Mouse (Mus musculus) brain, embryonic 18.5 days (tissue): ENCODE results near the gene Aldh4a1.

Experiments used
- DNase-seq: peaks from one replicate; pipeline ENCODE4 v3.0.0-alpha.2; 2012; ENCODE audit warnings: low read depth, low spot score

The Aldh4a1 gene

DNA sequence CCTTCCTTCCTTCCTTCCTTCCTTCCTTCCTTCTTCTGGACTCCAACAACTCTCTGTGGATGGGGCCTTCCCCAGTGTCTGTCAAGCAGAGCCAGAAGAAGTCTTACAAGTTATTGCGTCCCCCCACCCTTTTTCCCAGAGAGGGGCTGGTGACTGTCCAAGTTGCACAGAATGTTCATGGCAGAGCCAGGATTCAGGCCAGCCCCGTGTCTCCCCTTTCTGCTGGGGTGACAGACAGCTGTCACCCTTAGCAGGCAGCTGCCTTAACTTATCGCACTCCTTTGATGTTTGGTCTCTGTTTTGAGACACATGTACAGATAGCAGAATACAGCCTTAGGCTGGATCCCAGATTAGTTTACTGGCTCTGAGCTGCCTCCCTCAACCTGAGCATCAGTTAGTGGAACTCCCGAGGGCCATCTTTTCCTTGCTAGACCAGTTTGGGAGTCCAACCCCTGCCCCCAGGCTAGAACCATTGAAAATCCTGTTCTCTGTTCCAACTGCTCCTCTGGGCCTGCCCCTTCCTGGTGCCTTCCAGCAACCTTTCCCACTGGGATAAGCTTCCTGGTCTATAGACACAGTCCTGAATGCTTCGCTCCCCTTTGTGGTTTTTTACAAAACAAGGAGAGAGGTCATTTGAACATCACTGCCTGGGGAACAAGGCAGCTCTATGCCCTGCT is 33.2 kb upstream of the Aldh4a1 start:
- no peak for DNase-seq

- DNase-seq: no peak
Observed at GRCm38 (mm10) chr4:139590446-139590845, 32.2 kb upstream of the Aldh4a1 start.

GRCm38 (mm10) chr4:139592895-139593294 is 29.8 kb upstream of the Aldh4a1 start:
- no peak for DNase-seq

- no peak for DNase-seq
Observed at GRCm38 (mm10) chr4:139593383-139593782, 29.3 kb upstream of the Aldh4a1 start.

GRCm38 (mm10) chr4:139594062-139594461 is 28.6 kb upstream of the Aldh4a1 start:
- no peak for DNase-seq

DNA sequence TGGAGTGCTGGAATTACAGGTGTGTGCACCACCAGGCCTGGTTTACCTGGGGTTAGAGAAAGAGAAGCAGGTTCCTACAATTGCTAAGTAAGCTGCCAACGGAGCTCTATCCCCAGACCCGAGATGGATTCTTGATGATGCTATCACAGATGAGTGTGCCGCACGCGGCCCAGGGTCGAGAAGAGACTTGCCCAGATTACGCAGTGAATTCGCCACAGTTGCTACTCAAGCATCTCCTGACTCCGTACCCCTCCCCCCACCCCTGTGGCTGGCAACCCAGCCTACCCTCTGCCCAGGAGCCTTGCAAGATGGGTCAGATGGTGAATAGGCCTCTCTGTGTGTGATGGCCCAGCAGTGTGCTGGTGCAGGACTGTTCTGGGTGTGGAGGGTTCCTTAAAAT is 26.0 kb upstream of the Aldh4a1 start:
- DNase-seq: no peak

DNA sequence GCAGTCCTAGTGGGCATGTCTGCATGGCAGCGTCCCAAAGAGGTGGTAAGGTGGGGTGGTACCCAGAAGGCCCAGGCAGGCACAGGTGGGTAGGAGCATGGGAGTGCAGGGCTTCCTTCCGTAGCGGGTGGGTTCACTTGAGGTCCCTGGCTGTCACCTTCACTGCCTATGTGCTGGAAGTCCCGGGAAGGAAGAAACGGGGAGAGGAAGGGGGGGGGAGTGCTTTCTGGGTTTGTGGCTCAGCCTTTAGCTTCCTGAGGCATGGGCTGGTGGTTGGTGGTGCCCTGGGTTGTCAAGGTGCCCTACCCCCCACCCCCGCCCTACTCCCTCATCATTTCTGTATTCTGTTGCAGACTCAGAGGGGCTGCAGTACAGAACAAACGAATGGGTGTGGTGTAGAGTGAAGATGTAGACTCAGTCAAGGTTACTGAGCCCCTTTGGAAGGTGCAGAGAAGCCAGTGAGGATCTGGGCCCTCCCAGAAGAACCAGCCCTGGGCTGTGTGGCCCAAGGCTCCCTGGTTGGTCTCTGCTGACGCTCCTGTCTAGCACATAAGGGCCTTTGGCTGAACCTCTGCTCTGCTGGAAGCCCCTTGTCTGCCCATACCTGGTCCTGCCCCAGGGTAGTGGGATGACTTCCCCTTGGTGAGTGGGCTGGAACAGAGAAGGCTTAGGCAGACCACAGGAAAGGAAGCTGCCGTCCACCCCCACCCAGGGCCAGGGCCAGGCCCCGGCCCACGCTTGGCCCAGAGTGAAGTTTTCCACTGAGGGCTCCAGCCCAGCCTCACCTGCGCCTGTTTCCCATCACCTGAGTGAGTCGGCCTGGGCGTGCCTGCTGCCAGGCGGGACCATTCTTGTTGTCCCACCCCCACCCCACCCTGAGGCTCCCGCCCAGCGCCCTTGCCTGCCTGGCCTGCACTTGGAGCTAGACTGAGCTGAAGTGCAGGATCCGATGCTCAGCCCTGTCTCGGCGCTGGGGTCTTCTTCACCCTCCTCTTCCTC is 25.1 kb upstream of the Aldh4a1 start:
- no peak for DNase-seq

GRCm38 (mm10) chr4:139598356-139598755 is 24.3 kb upstream of the Aldh4a1 start:
- DNase-seq: no peak

- DNase-seq: no peak
Observed at GRCm38 (mm10) chr4:139598950-139599518, 23.6 kb upstream of the Aldh4a1 start.

- DNase-seq: no peak
Observed at GRCm38 (mm10) chr4:139601519-139602356, 20.9 kb upstream of the Aldh4a1 start.

DNA sequence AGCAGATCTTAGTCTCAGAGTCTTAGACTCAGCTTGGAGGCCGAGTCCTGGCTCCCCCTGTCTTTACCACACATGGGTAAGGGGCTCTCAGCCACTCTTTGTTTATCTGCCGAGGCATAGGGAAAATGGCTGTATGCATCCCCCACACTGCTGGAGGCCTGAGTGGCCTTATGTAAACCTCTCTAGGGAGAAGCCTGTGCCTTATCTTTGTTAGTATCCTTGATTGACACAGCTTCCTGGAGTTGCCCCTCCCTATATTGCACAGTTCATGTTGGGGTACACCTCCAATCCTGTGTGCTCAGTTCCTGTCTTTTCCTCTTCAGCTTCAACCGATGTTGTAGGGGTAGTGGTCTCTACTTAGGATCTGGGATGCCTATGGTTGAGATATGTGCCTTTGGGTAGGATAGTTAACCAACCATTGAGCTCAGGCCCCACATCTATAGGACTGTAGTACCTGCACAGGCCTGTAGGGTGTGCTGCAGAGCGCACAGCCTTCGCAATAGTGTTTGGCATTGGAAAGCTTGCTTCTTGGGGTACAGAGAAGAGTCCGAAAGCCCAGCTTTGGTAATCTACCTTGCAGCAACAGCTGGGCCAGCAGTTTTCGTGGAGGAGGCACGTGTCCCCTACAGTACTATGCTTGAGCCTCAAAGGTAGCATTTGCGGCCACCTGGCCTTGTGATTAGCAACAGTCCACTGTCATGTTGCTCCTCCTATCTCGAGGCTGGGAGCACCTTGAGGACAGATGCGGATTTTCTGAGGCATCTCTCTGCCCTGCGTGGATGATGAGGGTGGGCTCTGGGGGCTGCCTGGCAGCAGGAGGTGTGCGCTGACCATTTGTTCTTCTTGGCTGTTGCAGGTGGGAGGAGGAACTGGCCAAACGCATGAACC is 20.1 kb upstream of the Aldh4a1 start, which contains the start of gene Gm21969:
Gene Gm21969, plus strand, starts transcription at position 830 of the 888 bp plus-strand sequence.
- no peak for DNase-seq

- no peak for DNase-seq
Observed at GRCm38 (mm10) chr4:139605216-139605615, 17.4 kb upstream of the Aldh4a1 start.

DNA sequence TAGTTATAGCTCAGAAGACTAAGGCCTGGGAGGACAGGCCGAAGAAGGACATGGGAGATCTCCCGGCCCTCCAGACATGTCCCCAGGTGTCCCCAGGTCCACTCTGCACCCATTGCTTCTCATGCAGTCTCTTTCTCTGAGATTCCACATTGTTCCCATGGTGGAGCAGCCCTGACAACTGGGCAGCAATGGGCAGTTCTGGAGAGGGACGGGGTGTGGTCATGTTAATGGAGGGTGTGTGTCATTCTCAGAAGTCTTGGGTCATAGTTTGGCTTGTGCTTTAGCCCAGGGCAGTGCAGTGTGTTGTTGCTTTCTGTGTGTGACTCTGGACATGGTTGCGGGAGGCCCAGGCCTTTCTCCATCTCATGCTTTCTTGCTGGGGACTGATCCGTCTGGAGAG is 15.9 kb upstream of the Aldh4a1 start:
- no peak for DNase-seq

GRCm38 (mm10) chr4:139608975-139609374 is 13.7 kb upstream of the Aldh4a1 start:
- no peak for DNase-seq

DNA sequence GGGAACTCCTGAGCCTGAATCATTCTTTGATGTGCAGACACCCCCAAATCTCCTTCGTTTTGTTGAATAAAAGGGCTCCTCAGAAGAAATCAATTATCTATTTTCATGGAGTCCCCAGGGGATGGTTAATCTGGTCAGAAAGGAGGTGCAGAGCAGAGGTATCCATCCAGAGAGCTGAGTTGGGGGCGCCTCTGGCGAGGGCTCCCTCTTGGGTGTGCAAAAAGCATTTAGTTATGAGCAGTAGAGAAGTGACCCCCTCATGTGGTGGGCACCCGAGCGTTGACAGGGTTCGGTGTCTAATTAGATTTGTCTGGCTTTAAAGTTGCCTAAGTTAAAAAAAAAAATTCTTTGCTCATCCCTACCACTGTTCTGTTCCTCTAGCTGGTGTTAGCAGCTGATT is 11.7 kb upstream of the Aldh4a1 start:
- no peak for DNase-seq

DNA sequence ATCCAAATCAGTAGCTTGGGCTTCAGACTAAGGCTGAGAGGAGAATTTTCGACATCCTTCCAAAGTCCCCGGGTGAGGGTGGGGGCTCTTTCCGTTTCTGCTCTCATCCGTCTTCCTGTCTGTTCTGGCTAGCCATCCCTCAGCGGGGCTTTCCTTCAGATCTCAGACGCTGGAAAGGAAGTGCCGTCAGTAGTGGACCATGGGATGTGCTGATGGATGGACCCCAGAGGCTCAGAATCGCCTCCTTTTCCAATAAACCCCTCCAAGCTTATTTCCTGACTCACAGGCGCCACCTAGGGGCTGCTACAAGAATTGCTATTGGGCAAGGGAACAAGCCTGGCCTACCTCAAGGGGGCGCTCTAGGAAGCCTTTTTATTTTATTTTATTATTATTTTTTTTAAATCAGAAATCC is 11.1 kb upstream of the Aldh4a1 start:
- DNase-seq: no peak

- DNase-seq: no peak
Observed at GRCm38 (mm10) chr4:139614524-139615260, 8.0 kb upstream of the Aldh4a1 start.

DNA sequence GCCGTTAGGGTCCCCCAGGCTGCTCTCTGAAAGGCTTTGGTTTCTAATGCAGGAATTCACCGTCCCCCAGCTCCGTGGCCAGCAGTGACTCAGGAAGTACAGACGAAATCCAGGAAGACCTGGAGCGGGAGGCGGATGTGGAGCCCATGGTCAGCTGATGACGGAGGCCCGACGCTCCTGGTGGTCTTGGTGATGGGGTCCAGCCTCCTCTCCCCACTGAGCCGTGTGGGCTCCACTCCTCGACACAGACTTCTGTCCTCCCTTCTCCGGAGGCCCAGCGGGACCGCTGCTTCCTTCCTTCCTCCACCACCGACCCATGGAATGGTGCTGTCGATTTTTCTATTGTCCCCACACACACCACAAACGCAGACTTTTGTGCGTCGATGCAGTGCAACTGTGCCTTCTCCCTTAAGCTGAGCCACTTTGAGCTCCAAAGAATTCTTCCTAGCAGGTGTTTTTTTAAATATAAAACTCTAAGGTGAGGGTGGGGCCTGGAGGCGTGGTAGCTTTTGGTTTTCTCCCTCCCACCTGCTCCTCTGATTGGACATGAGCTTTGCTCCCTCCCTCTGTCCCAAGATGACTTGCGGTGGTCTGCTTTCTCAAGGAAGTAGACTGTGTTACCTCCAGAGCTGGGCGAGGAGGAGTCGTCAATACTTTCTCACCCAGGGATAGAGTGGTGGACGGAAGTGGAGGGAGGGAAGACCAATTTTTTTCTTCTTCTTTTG is 6.2 kb upstream of the Aldh4a1 start:
- no peak for DNase-seq

DNA sequence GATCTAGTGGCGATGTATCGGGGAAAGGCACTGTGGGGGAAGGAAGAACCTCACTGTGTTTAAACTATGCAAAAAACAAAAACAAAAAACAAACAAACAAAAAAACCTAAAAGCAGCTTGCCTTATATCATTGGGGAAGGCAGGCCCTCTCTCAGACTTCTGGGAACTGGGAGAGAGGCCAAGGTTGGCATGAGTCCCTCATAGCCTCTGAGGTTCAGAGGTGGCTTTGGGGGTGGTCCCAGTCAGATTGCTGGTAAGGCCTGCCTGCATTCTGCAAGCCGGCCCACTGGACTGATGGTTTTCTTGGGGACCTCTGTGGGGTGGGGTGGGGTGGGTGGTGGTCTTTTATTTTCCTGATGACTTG is 5.7 kb upstream of the Aldh4a1 start:
- DNase-seq: no peak
